Mouse (Mus musculus) gonadal fat pad, adult 2 months (tissue): ENCODE results near the gene Dlgap1. TPM values are rescaled to one million over a fixed set of nuclear protein-coding genes. Genes with fewer than 3 reads are reported as not detected.

Experiments
- DNase-seq: peaks from one replicate; pipeline ENCODE4 v3.0.0-alpha.2; 2012; ENCODE audit warnings: low read depth
- polyA plus RNA-seq: library from polyadenylated mRNA; depleted of rRNA; stranded (reverse); fragments of >200 nt; gene quantifications from 2 replicates; pipeline ENCODE4 v1.2.3, GENCODE M21; 2012

Gene Dlgap1
- polyA plus RNA-seq, 1 experiment, result 5.4 TPM

- no peak for DNase-seq
These were observed 493.4 kb downstream of the Dlgap1 start for GRCm38 (mm10) chr17:70462231-70462630.

GRCm38 (mm10) chr17:70462771-70463491 is 494.1 kb downstream of the Dlgap1 start:
- no peak for DNase-seq

GRCm38 (mm10) chr17:70466413-70466812 is 497.5 kb downstream of the Dlgap1 start:
- DNase-seq, result no peak

GRCm38 (mm10) chr17:70470970-70471371 is 502.1 kb downstream of the Dlgap1 start:
- no peak for DNase-seq

GRCm38 (mm10) chr17:70472162-70472561 is 503.3 kb downstream of the Dlgap1 start:
- no peak for DNase-seq

- DNase-seq, result no peak
These were observed 505.0 kb downstream of the Dlgap1 start for GRCm38 (mm10) chr17:70473871-70474270.

GRCm38 (mm10) chr17:70483716-70484115 is 514.8 kb downstream of the Dlgap1 start:
- DNase-seq, result no peak

GRCm38 (mm10) chr17:70485668-70486067 is 516.8 kb downstream of the Dlgap1 start:
- DNase-seq, result no peak

- DNase-seq, result no peak
These were observed 517.4 kb downstream of the Dlgap1 start for GRCm38 (mm10) chr17:70486259-70486658.

GRCm38 (mm10) chr17:70486831-70487230 is 518.0 kb downstream of the Dlgap1 start:
- no peak for DNase-seq

GRCm38 (mm10) chr17:70488784-70489265 is 520.0 kb downstream of the Dlgap1 start:
- DNase-seq, result no peak

GRCm38 (mm10) chr17:70491575-70491974 is 522.7 kb downstream of the Dlgap1 start:
- DNase-seq, result no peak

GRCm38 (mm10) chr17:70494338-70494737 is 525.5 kb downstream of the Dlgap1 start:
- no peak for DNase-seq

GRCm38 (mm10) chr17:70498256-70498655 is 529.4 kb downstream of the Dlgap1 start:
- DNase-seq, result no peak

- no peak for DNase-seq
These were observed 533.1 kb downstream of the Dlgap1 start for GRCm38 (mm10) chr17:70501933-70502332.

GRCm38 (mm10) chr17:70507759-70508158 is 538.9 kb downstream of the Dlgap1 start:
- DNase-seq, result no peak

- DNase-seq, result no peak
These were observed 541.6 kb downstream of the Dlgap1 start for GRCm38 (mm10) chr17:70510441-70510840.

- DNase-seq, result no peak
These were observed 542.5 kb downstream of the Dlgap1 start for GRCm38 (mm10) chr17:70511401-70511800.

GRCm38 (mm10) chr17:70513736-70514135 is 544.9 kb downstream of the Dlgap1 start:
- DNase-seq, result no peak

GRCm38 (mm10) chr17:70516506-70516905 is 547.6 kb downstream of the Dlgap1 start:
- DNase-seq, result no peak

- DNase-seq, result no peak
These were observed 548.5 kb downstream of the Dlgap1 start for GRCm38 (mm10) chr17:70517333-70517732.

GRCm38 (mm10) chr17:70521058-70521851 is 552.4 kb downstream of the Dlgap1 start:
- DNase-seq, result no peak

GRCm38 (mm10) chr17:70521971-70522370 is 553.1 kb downstream of the Dlgap1 start:
- DNase-seq, result no peak
